Mouse (Mus musculus) c-Kit-negative CD71-positive TER-119-positive erythroid progenitor cells, embryonic 14.5 days (primary cell): Measurements from ENCODE around the gene Olfr683.
"Not testable (repeated sequence)": the region's sequence is repeated elsewhere in the genome, so short reads cannot be mapped to it uniquely, and the experiment has no call there.

Source experiments
- DNase-seq: peaks from one replicate; pipeline ENCODE4 v3.0.0-alpha.2; 2013; ENCODE audit warnings: low read depth, low spot score

Gene Olfr683

GRCm38 (mm10) chr7:105146912-105147311 lies at the start of gene Olfr683:
Gene Olfr683 (minus strand): TSS chr7:105147012.
- DNase-seq, result no peak

DNA sequence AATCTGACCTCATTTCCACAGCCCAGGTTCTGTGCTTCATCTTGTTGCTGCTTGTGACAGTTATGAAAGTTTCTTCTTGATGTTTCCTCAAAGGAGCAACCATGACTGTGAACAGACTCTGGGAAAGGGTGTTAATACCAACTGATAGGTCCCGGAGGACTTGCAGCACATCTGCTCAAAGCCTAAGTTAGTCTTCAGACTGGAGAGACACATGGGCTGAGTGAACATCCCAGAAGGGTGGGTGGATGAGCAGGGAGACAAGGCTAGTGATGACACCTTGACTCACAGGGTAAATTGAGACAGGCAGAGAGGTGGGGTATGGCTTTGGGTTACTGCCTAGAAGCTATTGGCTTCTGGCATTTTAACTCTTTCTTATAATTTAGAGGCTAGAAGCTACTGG lies 39.1 kb upstream of the Olfr683 start, which contains the start of gene Olfr685:
Gene Olfr685, minus strand, starts transcription at position 101 of the 400 bp plus-strand sequence.
- no peak for DNase-seq

DNA sequence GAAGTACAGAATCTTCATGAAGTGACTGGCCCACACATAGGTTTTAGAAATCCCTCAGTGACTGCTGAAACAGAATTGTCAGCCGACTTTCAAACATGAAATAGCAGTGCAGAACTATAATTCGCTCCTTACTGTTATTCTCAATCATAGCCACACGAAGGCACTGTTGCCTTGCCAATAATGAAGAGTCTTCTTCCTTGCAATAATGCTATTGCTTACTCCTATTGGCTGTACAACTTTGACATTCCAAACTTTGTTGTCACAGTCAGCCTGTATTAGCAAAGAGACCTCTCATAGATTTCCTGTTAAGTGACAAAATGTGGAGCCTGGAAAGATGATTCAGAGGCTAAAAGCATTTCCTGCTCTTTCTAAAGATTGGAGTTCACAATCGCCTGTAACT lies 24.0 kb upstream of the Olfr683 start:
- DNase-seq, result no peak

DNA sequence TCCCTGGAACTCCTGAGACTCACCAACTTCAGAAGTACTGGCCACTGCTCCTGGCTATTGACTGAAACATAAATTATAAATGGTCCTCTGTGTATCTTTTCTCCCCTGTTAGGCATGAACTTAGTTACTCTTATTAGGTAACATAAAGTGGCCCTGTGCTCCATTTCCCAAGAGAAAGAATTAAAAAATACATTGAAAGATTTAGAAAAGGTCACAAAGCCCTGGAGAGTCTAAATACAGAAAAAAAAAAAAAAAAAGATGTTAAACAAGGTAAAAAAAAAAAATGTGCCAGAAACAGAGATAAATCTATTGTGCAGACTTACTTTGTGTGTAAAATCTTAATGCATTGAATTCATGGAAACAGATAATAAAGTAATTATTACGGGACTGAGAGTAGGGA lies 16.7 kb upstream of the Olfr683 start, which contains the start of gene Olfr684:
Gene Olfr684, minus strand, starts transcription at position 101 of the 400 bp plus-strand sequence.
- no peak for DNase-seq

DNA sequence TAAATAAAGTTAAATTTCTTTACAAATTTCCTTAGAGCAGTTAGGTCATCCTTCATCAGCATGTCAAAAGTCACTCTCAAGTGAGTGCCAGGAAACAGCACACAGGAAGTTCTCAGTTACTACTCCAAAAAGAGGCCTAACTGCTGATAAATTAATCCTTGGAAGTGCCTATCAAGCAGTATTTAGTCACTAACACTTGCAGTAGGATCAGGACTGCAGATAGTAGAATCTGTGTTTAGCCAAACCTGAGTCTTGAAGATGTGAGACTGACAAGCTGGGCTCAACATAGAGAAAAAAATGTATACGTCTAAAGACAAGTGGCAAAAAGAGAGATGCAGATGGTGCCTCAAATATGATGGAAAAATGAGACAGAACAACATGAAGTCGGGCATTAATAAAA lies 5.5 kb downstream of the Olfr683 start:
- DNase-seq, result no peak

DNA sequence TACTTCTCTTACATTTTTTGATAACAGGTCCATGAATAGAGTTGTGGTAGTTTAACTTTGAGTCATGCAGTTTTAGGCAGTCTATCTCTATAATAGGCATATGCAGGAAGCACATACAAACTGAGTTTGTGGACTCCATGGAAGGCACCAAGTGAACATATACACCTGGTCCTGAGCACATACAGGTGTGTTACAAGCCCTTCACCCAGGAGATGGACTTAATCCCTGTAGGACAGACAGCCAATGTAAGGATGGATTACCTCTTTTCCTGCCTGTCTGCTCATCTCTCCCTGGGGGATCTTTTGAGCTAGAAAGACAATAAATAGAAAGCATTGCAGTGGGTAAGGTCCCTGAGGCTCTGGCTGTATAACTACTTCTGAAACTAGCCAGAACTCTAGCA lies 30.3 kb downstream of the Olfr683 start, which contains the start of gene Olfr681:
Gene Olfr681, plus strand, starts transcription at position 301 of the 400 bp plus-strand sequence.
- no peak for DNase-seq

GRCm38 (mm10) chr7:105092717-105093116 lies 54.1 kb downstream of the Olfr683 start, which contains the start of gene Olfr680-ps1:
Gene Olfr680-ps1 (minus strand): TSS chr7:105092817.
- DNase-seq, result not testable (repeated sequence)
